Mouse (Mus musculus) gastrocnemius, postnatal 4 days (tissue): ENCODE measurements around the gene Krtap4-1. TPM values are rescaled to one million over a fixed set of nuclear protein-coding genes. Genes with fewer than 3 reads are reported as not detected.

ENCODE experiments used
- DNase-seq, 2 experiments: peaks; one replicate each; pipeline ENCODE4 v3.0.0; 2021 to 2022; ENCODE audit warnings: low spot score in 2 of 2, mixed read lengths in 2 of 2
- total RNA-seq, 2 experiments: library from RNA; stranded (reverse); gene quantifications; 2 replicates each; pipeline ENCODE4 v1.2.3; 2021

The Krtap4-1 gene
- total RNA-seq, 2 experiments from 2014 or later, result not detected

- DNase-seq, result no peak
Observed at GRCm38 (mm10) chr11:99585096-99585495, 42.9 kb downstream of the Krtap4-1 start.

DNA sequence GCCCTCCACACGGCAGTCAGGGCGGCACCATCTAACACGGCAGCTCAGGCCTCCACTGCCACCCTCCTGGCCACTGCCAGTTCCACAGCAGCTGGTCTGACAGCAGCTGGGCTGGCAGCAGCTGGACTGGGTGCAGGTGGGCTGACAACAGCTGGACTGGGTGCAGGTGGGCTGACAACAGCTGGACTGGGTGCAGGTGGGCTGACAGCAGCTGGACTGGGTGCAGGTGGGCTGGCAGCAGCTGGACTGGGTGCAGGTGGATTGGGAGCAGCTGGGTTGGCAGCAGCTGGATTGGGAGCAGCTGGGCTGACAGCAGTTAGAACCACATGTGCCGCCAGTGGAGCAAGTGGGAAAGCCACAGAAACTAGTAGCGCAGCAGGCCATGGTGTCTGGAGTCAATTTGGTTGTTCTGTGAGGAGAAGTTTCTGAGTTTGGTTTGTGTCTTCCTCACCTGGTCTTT, 44.8 kb downstream of the Krtap4-1 start, which contains the start of gene Krtap1-4:
Krtap1-4 (minus strand) TSS at position 410 of the 460 bp plus-strand sequence.
- DNase-seq, result no peak

GRCm38 (mm10) chr11:99581564-99581963, 46.5 kb downstream of the Krtap4-1 start:
- DNase-seq, result no peak

- no peak for DNase-seq
Observed at GRCm38 (mm10) chr11:99581051-99581450, 47.0 kb downstream of the Krtap4-1 start.

- no peak for DNase-seq
Observed at GRCm38 (mm10) chr11:99580636-99581035, 47.4 kb downstream of the Krtap4-1 start, which contains the start of gene Krtap1-5. TSS of gene Krtap1-5 (minus strand) at chr11:99581016.

Other genes starting within 250 kb of the Krtap4-1 start
- 1 to 10 TPM; 7.6 to 8.2 TPM for gene Krt10, start 238.9 kb downstream of the Krtap4-1 start, total RNA-seq
- gene Krt12, start 206.0 kb downstream of the Krtap4-1 start, total RNA-seq, result not detected
- gene Krt20, start 190.1 kb downstream of the Krtap4-1 start, total RNA-seq, result under 1 TPM in 1 of 2 experiments, not detected in 1; 0.32 TPM
- gene Krt23, start 135.1 kb downstream of the Krtap4-1 start, total RNA-seq, result under 1 TPM in 1 of 2 experiments, not detected in 1; 0.16 TPM
- not detected for gene Krt39, start 106.9 kb downstream of the Krtap4-1 start, total RNA-seq
- gene Krt40, start 85.1 kb downstream of the Krtap4-1 start, total RNA-seq, result not detected
- not detected for gene Krtap3-3, start 77.4 kb downstream of the Krtap4-1 start, total RNA-seq
- gene Krtap3-2, start 71.4 kb downstream of the Krtap4-1 start, total RNA-seq, result not detected
- not detected for gene Gm11939, start 68.8 kb downstream of the Krtap4-1 start, total RNA-seq
- gene Krtap3-1, start 61.6 kb downstream of the Krtap4-1 start, total RNA-seq, result not detected
- gene Krtap1-5, start 47.2 kb downstream of the Krtap4-1 start, total RNA-seq, result not detected
- not detected for gene Krtap1-4, start 44.6 kb downstream of the Krtap4-1 start, total RNA-seq
- not detected for gene Krtap1-3, start 36.9 kb downstream of the Krtap4-1 start, total RNA-seq
- gene Krtap9-3, start 30.1 kb downstream of the Krtap4-1 start, total RNA-seq, result not detected
- not detected for gene Gm11938, start 24.9 kb downstream of the Krtap4-1 start, total RNA-seq
- not detected for gene Gm11937, start 18.0 kb downstream of the Krtap4-1 start, total RNA-seq
- not detected for gene Krtap2-4, start 13.4 kb downstream of the Krtap4-1 start, total RNA-seq
- not detected for gene Gm11562, start 7.8 kb downstream of the Krtap4-1 start, total RNA-seq
- not detected for gene Krtap4-2, start 6.8 kb upstream of the Krtap4-1 start, total RNA-seq
- gene Krtap4-7, start 15.9 kb upstream of the Krtap4-1 start, total RNA-seq, result not detected
- gene Gm11555, start 22.0 kb upstream of the Krtap4-1 start, total RNA-seq, result not detected
- not detected for gene Gm11563, start 30.7 kb upstream of the Krtap4-1 start, total RNA-seq
- not detected for gene Krtap4-6, start 37.7 kb upstream of the Krtap4-1 start, total RNA-seq
- gene Gm14190, start 62.5 kb upstream of the Krtap4-1 start, total RNA-seq, result not detected
- gene Gm14180, start 106.1 kb upstream of the Krtap4-1 start, total RNA-seq, result not detected
- not detected for gene Gm11595, start 144.7 kb upstream of the Krtap4-1 start, total RNA-seq
- gene Krtap4-8, start 152.5 kb upstream of the Krtap4-1 start, total RNA-seq, result not detected
- not detected for gene Krtap4-9, start 157.0 kb upstream of the Krtap4-1 start, total RNA-seq
- not detected for gene Gm11596, start 165.2 kb upstream of the Krtap4-1 start, total RNA-seq
- not detected for gene Gm11569, start 170.7 kb upstream of the Krtap4-1 start, total RNA-seq
- gene Gm11554, start 176.2 kb upstream of the Krtap4-1 start, total RNA-seq, result not detected
- gene Krtap4-13, start 181.7 kb upstream of the Krtap4-1 start, total RNA-seq, result not detected
- not detected for gene Gm11564, start 187.4 kb upstream of the Krtap4-1 start, total RNA-seq
- gene 2300003K06Rik, start 209.8 kb upstream of the Krtap4-1 start, total RNA-seq, result not detected
- gene Krtap4-16, start 223.4 kb upstream of the Krtap4-1 start, total RNA-seq, result not detected
- gene Gm11568, start 229.7 kb upstream of the Krtap4-1 start, total RNA-seq, result not detected
- gene Gm11559, start 236.2 kb upstream of the Krtap4-1 start, total RNA-seq, result not detected
- not detected for gene Krtap9-1, start 245.2 kb upstream of the Krtap4-1 start, total RNA-seq